Mouse (Mus musculus): ENCODE results near the gene Fam185a. TPM values are rescaled to one million over a fixed set of nuclear protein-coding genes. Genes with fewer than 3 reads are reported as not detected.

Fam185a gene
- polyA plus RNA-seq, 1 experiment from 2014 or later: 8.4 TPM

- Histone ChIP-seq H3K4me1 (ENCODE audit: control insufficient read depth, insufficient read depth, low read length) (no peaks in the 10 kb centered on the region), H3K9ac (replicated peaks; ENCODE audit: low read length) (no peak overlapping the region), H3K4me2 (ENCODE audit: low read length) (no peak overlapping the region), H3K9me3 (ENCODE audit: control insufficient read depth, low read length) (no peaks in the 10 kb centered on the region), H3K27me3 (ENCODE audit: control insufficient read depth, insufficient read depth, low read length) (no peaks in the 10 kb centered on the region), H3K27ac (replicated peaks; ENCODE audit: low read depth, low read length) (no peak overlapping the region), H3K36me3 (ENCODE audit: control insufficient read depth, insufficient read depth, low read length) (no peaks in the 10 kb centered on the region), H3K4me3 (replicated peaks; ENCODE audit: low read depth, low read length) (no peak overlapping the region)
- DNase-seq (no peak), ATAC-seq (ENCODE audit: low FRiP score, low TSS enrichment) (no peak)
- 56% methylated on average over 1 of the region's 1 CpGs for WGBS
These were observed 10.5 kb upstream of the Fam185a start for GRCm38 (mm10) chr5:21414116-21414820.

- Histone ChIP-seq H3K27ac (replicated peaks; ENCODE audit: low read depth, low read length) (no peak overlapping the region), H3K9me3 (ENCODE audit: control insufficient read depth, low read length) (no peaks in the 10 kb centered on the region), H3K36me3 (ENCODE audit: control insufficient read depth, insufficient read depth, low read length) (no peaks in the 10 kb centered on the region), H3K4me1 (ENCODE audit: control insufficient read depth, insufficient read depth, low read length) (no peaks in the 10 kb centered on the region), H3K27me3 (ENCODE audit: control insufficient read depth, insufficient read depth, low read length) (no peaks in the 10 kb centered on the region), H3K9ac (replicated peaks; ENCODE audit: low read length) (no peak overlapping the region), H3K4me3 (replicated peaks; ENCODE audit: low read depth, low read length) (no peak overlapping the region), H3K4me2 (ENCODE audit: low read length) (no peak overlapping the region)
- ATAC-seq (ENCODE audit: low FRiP score, low TSS enrichment): no peak
- DNase-seq: no peak
- WGBS: 72% methylated on average over 4 of the region's 4 CpGs
These were observed 6.1 kb upstream of the Fam185a start for GRCm38 (mm10) chr5:21418613-21419012.

DNA sequence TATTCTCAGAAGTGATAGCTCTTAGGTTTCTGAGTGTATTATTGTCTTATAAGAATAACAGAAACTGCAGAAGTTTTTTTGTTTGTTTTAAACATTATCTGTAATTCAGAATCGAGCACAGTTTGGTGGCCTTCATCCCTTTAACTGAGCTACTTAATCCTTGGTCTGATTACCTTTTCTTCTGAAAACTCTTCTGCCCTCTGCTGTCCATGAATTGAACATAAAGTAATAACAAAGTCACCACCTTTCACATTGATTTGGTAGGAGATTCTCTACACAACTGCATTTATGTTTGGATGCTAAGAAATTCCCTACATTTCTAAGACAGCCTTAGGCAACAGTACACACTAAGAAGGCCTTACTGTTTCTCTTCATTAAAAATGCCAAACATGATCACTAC lies 4.1 kb upstream of the Fam185a start:
- 33% methylated on average over 1 of the region's 1 CpGs for WGBS
- no peaks in the 10 kb centered on the region for H3K4me1 ChIP-seq (ENCODE audit: control insufficient read depth, insufficient read depth, low read length)
- no peak for ATAC-seq (ENCODE audit: low FRiP score, low TSS enrichment)

GRCm38 (mm10) chr5:21426666-21427065 lies 1.9 kb downstream of the Fam185a start:
- Histone ChIP-seq H3K27me3 (ENCODE audit: control insufficient read depth, insufficient read depth, low read length) (no peaks in the 10 kb centered on the region), H3K4me3 (replicated peaks; ENCODE audit: low read depth, low read length) (0 out of 2 replicates have a peak overlapping the region, but pooled peaks have one; percentile 2), H3K4me1 (ENCODE audit: control insufficient read depth, insufficient read depth, low read length) (no peaks in the 10 kb centered on the region), H3K27ac (replicated peaks; ENCODE audit: low read depth, low read length) (no peak overlapping the region), H3K4me2 (ENCODE audit: low read length) (no peak overlapping the region), H3K9me3 (ENCODE audit: control insufficient read depth, low read length) (no peaks in the 10 kb centered on the region), H3K36me3 (ENCODE audit: control insufficient read depth, insufficient read depth, low read length) (no peaks in the 10 kb centered on the region), H3K9ac (replicated peaks; ENCODE audit: low read length) (no peak overlapping the region)
- DNase-seq (no peak), ATAC-seq (ENCODE audit: low FRiP score, low TSS enrichment) (no peak)
- 96% methylated on average over 6 of the region's 6 CpGs for WGBS

More for the DNA sequence above, 4.1 kb upstream of the Fam185a start:
- Histone ChIP-seq H3K36me3 (ENCODE audit: control insufficient read depth, insufficient read depth, low read length) (no peaks in the 10 kb centered on the region), H3K27ac (replicated peaks; ENCODE audit: low read depth, low read length) (no peak overlapping the region), H3K4me2 (ENCODE audit: low read length) (no peak overlapping the region), H3K9ac (replicated peaks; ENCODE audit: low read length) (no peak overlapping the region), H3K4me3 (replicated peaks; ENCODE audit: low read depth, low read length) (no peak overlapping the region), H3K9me3 (ENCODE audit: control insufficient read depth, low read length) (no peaks in the 10 kb centered on the region), H3K27me3 (ENCODE audit: control insufficient read depth, insufficient read depth, low read length) (no peaks in the 10 kb centered on the region)
- DNase-seq: peak; percentile 71

- ATAC-seq (ENCODE audit: low FRiP score, low TSS enrichment) (no peak), DNase-seq (peak; percentile 69)
- H3K4me1 ChIP-seq (ENCODE audit: control insufficient read depth, insufficient read depth, low read length): no peaks in the 10 kb centered on the region
- no peak overlapping the region for H3K4me2 ChIP-seq (ENCODE audit: low read length)
- no peak overlapping the region for H3K4me3 ChIP-seq (replicated peaks; ENCODE audit: low read depth, low read length)
- 75% methylated on average over 11 of the region's 11 CpGs for WGBS
- no peak overlapping the region for H3K9ac ChIP-seq (replicated peaks; ENCODE audit: low read length)
- H3K27ac ChIP-seq (replicated peaks; ENCODE audit: low read depth, low read length): no peak overlapping the region
- H3K36me3 ChIP-seq (ENCODE audit: control insufficient read depth, insufficient read depth, low read length): no peaks in the 10 kb centered on the region
- H3K9me3 ChIP-seq (ENCODE audit: control insufficient read depth, low read length): no peaks in the 10 kb centered on the region
- H3K27me3 ChIP-seq (ENCODE audit: control insufficient read depth, insufficient read depth, low read length): no peaks in the 10 kb centered on the region; the same call in 1 of the 2 replicates
These were observed 9.6 kb downstream of the Fam185a start for GRCm38 (mm10) chr5:21434148-21434929.

GRCm38 (mm10) chr5:21436471-21436975 lies 11.8 kb downstream of the Fam185a start:
- Histone ChIP-seq H3K27ac (replicated peaks; ENCODE audit: low read depth, low read length) (no peak overlapping the region), H3K27me3 (ENCODE audit: control insufficient read depth, insufficient read depth, low read length) (no peaks in the 10 kb centered on the region; the same call in 1 of the 2 replicates), H3K4me1 (ENCODE audit: control insufficient read depth, insufficient read depth, low read length) (no peaks in the 10 kb centered on the region), H3K9me3 (ENCODE audit: control insufficient read depth, low read length) (no peaks in the 10 kb centered on the region), H3K4me3 (replicated peaks; ENCODE audit: low read depth, low read length) (no peak overlapping the region), H3K36me3 (ENCODE audit: control insufficient read depth, insufficient read depth, low read length) (no peaks in the 10 kb centered on the region), H3K9ac (replicated peaks; ENCODE audit: low read length) (no peak overlapping the region), H3K4me2 (ENCODE audit: low read length) (no peak overlapping the region)
- ATAC-seq (ENCODE audit: low FRiP score, low TSS enrichment): peak; percentile 63; the same call in 1 of the 2 replicates
- 16% methylated on average over 8 of the region's 8 CpGs for WGBS
- peak; percentile 50 for DNase-seq

DNA sequence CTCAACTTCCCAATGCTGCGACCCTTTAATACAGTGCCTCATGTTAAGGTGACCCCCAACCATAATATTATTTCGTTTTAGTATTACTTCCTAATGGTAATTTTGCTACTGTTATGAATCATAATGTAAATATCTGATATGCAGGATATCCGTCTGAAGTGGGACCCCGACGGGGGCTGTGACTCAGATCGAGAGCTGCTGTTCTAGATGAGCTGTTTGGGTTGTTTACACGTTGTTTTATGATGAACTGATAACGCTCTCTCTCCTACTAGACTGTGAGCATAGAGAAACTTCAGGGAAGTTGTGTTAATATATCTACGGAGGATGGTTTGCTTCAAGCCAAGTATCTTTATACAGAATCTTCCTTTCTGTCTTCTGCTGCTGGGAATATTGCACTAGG lies 13.7 kb downstream of the Fam185a start:
- Histone ChIP-seq H3K9me3 (ENCODE audit: control insufficient read depth, low read length) (no peaks in the 10 kb centered on the region), H3K27me3 (ENCODE audit: control insufficient read depth, insufficient read depth, low read length) (no peaks in the 10 kb centered on the region; the same call in 1 of the 2 replicates), H3K4me3 (replicated peaks; ENCODE audit: low read depth, low read length) (no peak overlapping the region), H3K4me2 (ENCODE audit: low read length) (no peak overlapping the region), H3K36me3 (ENCODE audit: control insufficient read depth, insufficient read depth, low read length) (no peaks in the 10 kb centered on the region), H3K4me1 (ENCODE audit: control insufficient read depth, insufficient read depth, low read length) (no peaks in the 10 kb centered on the region), H3K27ac (replicated peaks; ENCODE audit: low read depth, low read length) (no peak overlapping the region), H3K9ac (replicated peaks; ENCODE audit: low read length) (no peak overlapping the region)
- no peak for ATAC-seq (ENCODE audit: low FRiP score, low TSS enrichment)
- 93% methylated on average over 9 of the region's 9 CpGs for WGBS
- no peak for DNase-seq

GRCm38 (mm10) chr5:21439446-21440110 lies 14.8 kb downstream of the Fam185a start:
- Histone ChIP-seq H3K4me2 (ENCODE audit: low read length) (no peak overlapping the region), H3K4me1 (ENCODE audit: control insufficient read depth, insufficient read depth, low read length) (no peaks in the 10 kb centered on the region), H3K4me3 (replicated peaks; ENCODE audit: low read depth, low read length) (no peak overlapping the region), H3K9me3 (ENCODE audit: control insufficient read depth, low read length) (no peaks in the 10 kb centered on the region), H3K27ac (replicated peaks; ENCODE audit: low read depth, low read length) (no peak overlapping the region), H3K36me3 (ENCODE audit: control insufficient read depth, insufficient read depth, low read length) (no peaks in the 10 kb centered on the region), H3K27me3 (ENCODE audit: control insufficient read depth, insufficient read depth, low read length) (no peaks in the 10 kb centered on the region; the same call in 1 of the 2 replicates), H3K9ac (replicated peaks; ENCODE audit: low read length) (no peak overlapping the region)
- no peak for ATAC-seq (ENCODE audit: low FRiP score, low TSS enrichment)
- 92% methylated on average over 7 of the region's 7 CpGs for WGBS
- no peak for DNase-seq
